Mouse (Mus musculus) heart, postnatal 0 days (tissue): ENCODE results near the gene Hnrnpab.

Source experiments
- CTCF ChIP-seq: IDR thresholded peaks from 2 replicates; pipeline ENCODE4 v1.5.1; 2016; ENCODE audit warnings: antibody characterized with exemption, control low read depth, low read depth
- EP300 ChIP-seq: IDR thresholded peaks from 2 replicates; pipeline ENCODE4 v1.6.1; 2016; ENCODE audit warnings: antibody characterized with exemption, low read depth

- no peak for TF ChIP-seq EP300
- TF ChIP-seq CTCF, result no peak
Measured at GRCm38 (mm10) chr11:51646245-51646644, 39.6 kb upstream of the Hnrnpab start.
